8 mouse cellular contexts compared by ENCODE assay signal in the genomic region with DNA sequence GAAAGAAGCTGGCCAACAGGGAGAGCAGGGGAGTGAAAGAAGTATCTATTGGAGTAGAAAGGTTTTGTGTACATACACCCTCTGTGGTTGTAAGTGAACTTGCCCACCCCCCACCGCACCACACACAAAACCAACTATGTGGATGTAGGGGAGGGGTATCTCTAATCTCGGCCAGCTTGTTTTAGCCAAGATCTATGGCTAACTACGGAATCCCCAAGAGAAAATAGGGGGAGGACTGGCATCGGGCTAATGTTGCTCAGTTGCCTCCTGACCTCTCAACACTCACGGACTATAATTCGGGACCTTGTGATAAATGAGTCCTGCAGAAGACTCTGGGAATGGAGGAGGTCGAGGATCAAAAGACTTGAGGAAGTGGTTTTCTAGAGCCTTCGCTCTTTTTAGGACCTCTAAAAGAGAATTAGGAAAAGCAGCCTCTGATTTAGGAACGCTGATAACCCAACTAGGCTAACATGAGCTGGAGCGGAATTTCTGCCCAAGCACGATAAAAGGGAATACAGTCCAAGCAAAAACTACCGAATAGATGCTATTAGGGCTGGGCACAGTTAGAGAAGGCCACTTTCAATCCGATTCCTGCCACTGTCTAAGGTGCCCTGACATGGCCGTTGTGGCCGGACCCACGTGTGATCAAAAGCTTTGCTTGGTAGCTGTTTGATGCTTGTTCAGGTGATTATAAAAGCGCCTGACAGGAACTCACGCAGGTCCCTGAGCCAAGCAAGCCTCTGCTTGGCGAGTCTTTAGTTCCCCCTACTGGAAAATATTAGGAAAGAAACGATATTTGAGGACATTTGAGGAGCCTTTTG. TPM values are rescaled to one million over a fixed set of nuclear protein-coding genes. Genes with fewer than 3 reads are reported as not detected.
A peak's percentile ranks its signal among the peaks of the same experiment; 100 is the strongest.
DNase-seq lines count a peak whose midpoint lies in the region; ATAC-seq and TF ChIP-seq lines count a peak whose summit lies in the region.

No protein-coding gene starts in this region.

- H3K9me3 ChIP-seq in E14TG2a.4 (ENCODE audit: low read length), result no peaks in the 10 kb centered on the region
- H3K9me3 ChIP-seq in hindbrain, embryonic 16.5 days (ENCODE audit: control insufficient read depth, low read length), result no peaks in the 10 kb centered on the region

- TF ChIP-seq CTCF in E14TG2a.4 (conservative IDR thresholded peaks at IDR 0.05; ENCODE audit: low read length), result 0 out of 2 replicates have a peak, but pooled peaks have one; percentile 15

- H3K4me1 ChIP-seq in E14TG2a.4 (replicated peaks; ENCODE audit: low read depth, low read length), result peaks cover 15% of the 10 kb centered on the region
- H3K4me1 ChIP-seq in hindbrain, embryonic 16.5 days (ENCODE audit: control insufficient read depth, insufficient read depth, low read depth, low read length), result no peaks in the 10 kb centered on the region

- WGBS in hindbrain, embryonic 16.5 days, result under 1% methylated on average over 20 of the region's 20 CpGs

- no peak overlapping the region for H3K4me3 ChIP-seq in E14TG2a.4 (replicated peaks; ENCODE audit: low read length)
- peak overlapping the region; percentile 51 for H3K4me3 ChIP-seq in hindbrain, embryonic 16.5 days (ENCODE audit: low read length)

- peak overlapping the region; percentile 51 for H3K9ac ChIP-seq in hindbrain, embryonic 16.5 days (ENCODE audit: low read depth, low read length)

- no peaks in the 10 kb centered on the region for H3K36me3 ChIP-seq in E14TG2a.4 (ENCODE audit: insufficient read depth, low read length)
- H3K36me3 ChIP-seq in hindbrain, embryonic 16.5 days (ENCODE audit: control insufficient read depth, insufficient read depth, low read length), result no peaks in the 10 kb centered on the region

- H3K27ac ChIP-seq in hindbrain, embryonic 16.5 days (ENCODE audit: low read depth, low read length), result peak overlapping the region; percentile 81

- peak; percentile 43 for DNase-seq in cerebellum, adult 9-11 months
- DNase-seq in frontal cortex, adult 2 months (ENCODE audit: extremely low spot score in 1 of 2, low spot score in 1 of 2), result peak; percentile 33 to 73
- DNase-seq in layer of hippocampus, postnatal 36 days, result peak; percentile 69 to 71
- DNase-seq in lung, postnatal 36 days, result peak; percentile 21
- peak; percentile 59 to 69 for DNase-seq in right cerebral cortex, postnatal 10 days (ENCODE audit: low spot score in 2 of 2)
- no peak for DNase-seq in c-Kit-positive CD71-positive TER-119-positive erythroid progenitor cells, embryonic 14.5 days (ENCODE audit: low spot score)

- H3K4me2 ChIP-seq in hindbrain, embryonic 16.5 days (ENCODE audit: low read length), result peak overlapping the region; percentile 77

- peaks cover 38% of the 10 kb centered on the region for H3K27me3 ChIP-seq in E14TG2a.4 (ENCODE audit: insufficient read depth, low read length)
- H3K27me3 ChIP-seq in hindbrain, embryonic 16.5 days (replicated peaks; ENCODE audit: control insufficient read depth, insufficient read depth, low read length), result no peaks in the 10 kb centered on the region

- ATAC-seq in hindbrain, embryonic 16.5 days, result peak; percentile 60

RNA-seq across cellular contexts. Expression of a gene that starts 1.1 kb away (rescaled TPM):
- polyA plus RNA-seq in frontal cortex, adult 2 months (2012; rRNA removed), result 64.3 and 71.3 TPM in 2 replicates
- polyA plus RNA-seq in hindbrain, embryonic 16.5 days (2015; fragmentation: Nextera tagmentation; extraction: Ambion mirVana), result 67.5 and 77.5 TPM in 2 replicates
- 100 to 1,000 TPM; 101 to 105 TPM for total RNA-seq in layer of hippocampus, postnatal 36 days (2021)
